Mouse (Mus musculus) lung, adult 2 months (tissue): ENCODE data around the gene Kdelr2.

Source experiments
- CTCF ChIP-seq: fragments of 200-500 bp; IDR thresholded peaks from 2 replicates; pipeline ENCODE4 v1.5.1; 2011; ENCODE audit warnings: mild to moderate bottlenecking, low read length, control low read depth; ENCODE audit not compliant: insufficient read depth
- POLR2A ChIP-seq: fragments of 200-500 bp; IDR thresholded peaks from 2 replicates; pipeline ENCODE4 v1.6.1; 2011; ENCODE audit warnings: low read depth, mild to moderate bottlenecking, control low read depth, low read length, borderline replicate concordance; ENCODE audit errors: extremely low read depth

DNA sequence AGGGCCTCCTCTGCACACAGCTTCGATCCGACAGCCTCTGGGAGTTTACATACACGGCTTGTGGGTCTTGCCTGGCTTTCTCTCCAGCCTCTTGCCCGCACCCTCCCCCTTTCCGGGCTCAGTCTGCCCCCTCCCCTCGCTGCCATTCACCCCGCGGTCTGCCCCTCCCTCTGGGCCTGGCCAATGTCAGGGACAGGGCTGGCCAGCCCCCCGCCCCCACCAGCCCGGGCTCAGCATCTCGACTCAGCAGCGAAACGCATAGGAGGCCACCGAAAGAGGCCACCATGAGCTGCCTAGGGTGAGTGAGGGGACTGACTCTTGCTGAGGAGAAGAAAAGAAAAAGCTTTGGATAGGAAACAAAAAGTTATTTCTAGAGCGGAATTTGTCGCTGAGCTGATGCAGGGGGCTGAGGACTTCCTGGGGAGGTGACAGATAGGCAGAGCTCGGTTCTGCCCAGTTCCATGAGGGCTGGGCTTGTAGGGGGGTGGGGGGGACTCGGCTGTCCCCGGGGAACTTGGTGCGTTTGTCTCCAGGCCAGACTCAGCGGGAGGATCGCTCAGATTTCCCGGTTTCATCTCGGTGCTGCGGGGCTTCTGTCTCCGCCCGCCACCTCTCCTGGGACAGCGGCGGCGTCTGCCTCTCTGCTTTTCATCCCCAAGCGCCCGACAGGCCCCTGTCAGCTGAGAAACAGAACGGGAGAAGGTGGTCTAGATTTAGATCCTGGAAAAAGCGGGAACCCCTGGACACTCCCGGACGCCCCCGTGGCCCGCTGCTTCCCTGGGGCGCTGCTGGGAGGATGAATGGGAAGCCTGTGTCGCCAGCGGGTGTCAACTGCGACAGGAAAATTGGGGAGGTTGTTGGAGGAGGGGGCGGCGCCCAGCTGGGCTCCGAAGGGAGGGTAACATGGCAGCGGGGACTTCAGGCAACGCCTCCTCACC lies 39.7 kb upstream of the Kdelr2 start:
- TF ChIP-seq POLR2A: no peak
- TF ChIP-seq CTCF: no peak
